Mouse (Mus musculus) neural tube, postnatal 0 days (tissue): Measurements from ENCODE around the gene Zswim4. TPM values are rescaled to one million over a fixed set of nuclear protein-coding genes. Genes with fewer than 3 reads are reported as not detected.

Source experiments
- microRNA counts: library from miRNA; unstranded; fragments of <30 nt; microRNA quantifications from one replicate; lab custom pipeline; 2015
- microRNA-seq: library from miRNA; unstranded; fragments of <30 nt; microRNA quantifications from one replicate; pipeline ENCODE4, GENCODE M21; 2016
- polyA plus RNA-seq: library from polyadenylated mRNA; unstranded; fragments of >200 nt; fragmentation: Nextera tagmentation; extraction: Ambion mirVana; gene quantifications from 2 replicates; pipeline ENCODE4 v1.2.1, GENCODE M21; 2015

The Zswim4 gene
- polyA plus RNA-seq: 6.6 and 7.5 TPM in 2 replicates

GRCm38 (mm10) chr8:84236998-84237473 lies at the start of gene Zswim4:
Gene Zswim4, minus strand, starts transcription at chr8:84237055.

GRCm38 (mm10) chr8:84269950-84270773 lies 33.3 kb upstream of the Zswim4 start, which contains the start of gene Ccdc130:
Gene Ccdc130, minus strand, starts transcription at chr8:84270380.

GRCm38 (mm10) chr8:84256822-84257610 lies 20.2 kb upstream of the Zswim4 start, which contains the start of gene Mri1:
Gene Mri1, minus strand, starts transcription at chr8:84257326.

GRCm38 (mm10) chr8:84249257-84250170 lies 12.7 kb upstream of the Zswim4 start, which contains the start of gene D8Ertd738e:
Gene D8Ertd738e, minus strand, starts transcription at chr8:84249719.

GRCm38 (mm10) chr8:84185117-84185516 lies 51.7 kb downstream of the Zswim4 start, which contains the start of gene Nanos3:
Gene Nanos3, minus strand, starts transcription at chr8:84185217.

MicroRNAs encoded within 50 kb of the gene (microRNA counts, 519-probe panel; counts per million panel counts)
- microRNA mmu-miR-181c (lab: Ali Mortazavi, UCI) (4,376 counts per million, percentile 43 among the panel's probes with 10 or more counts), microRNA mmu-miR-23a (lab: Ali Mortazavi, UCI) (4,994 counts per million, percentile 58 among the panel's probes with 10 or more counts), microRNA mmu-miR-27a (lab: Ali Mortazavi, UCI) (5,521 counts per million, percentile 71 among the panel's probes with 10 or more counts)

Small RNA genes within 50 kb of the gene (microRNA-seq; reads per million reads assigned to microRNA genes)
- gene Mir181c: 9,718 reads per million, percentile 96 among the genes with 10 or more reads in this experiment
- 4,906 reads per million, percentile 91 among the genes with 10 or more reads in this experiment for gene Mir181d
- gene Mir23a: 7,361 reads per million, percentile 94 among the genes with 10 or more reads in this experiment
- not detected for gene Mir24-2
- gene Mir27a: 136 reads per million, percentile 49 among the genes with 10 or more reads in this experiment
- not detected for gene Mir3074-2

Other genes with a start within 250 kb of the Zswim4 start
- gene Samd1, start 239.4 kb downstream of the Zswim4 start, polyA plus RNA-seq: 8.0 and 8.7 TPM in 2 replicates
- gene 1700067K01Rik, start 235.6 kb downstream of the Zswim4 start, polyA plus RNA-seq: 1.3 and 1.5 TPM in 2 replicates
- 2.6 and 3.0 TPM in 2 replicates for gene 2210011C24Rik, start 224.9 kb downstream of the Zswim4 start, polyA plus RNA-seq
- gene Palm3, start 215.6 kb downstream of the Zswim4 start, polyA plus RNA-seq: 12.8 and 16.2 TPM in 2 replicates
- 0.52 and 0.72 TPM in 2 replicates for gene Il27ra, start 194.5 kb downstream of the Zswim4 start, polyA plus RNA-seq
- gene Rln3, start 192.1 kb downstream of the Zswim4 start, polyA plus RNA-seq: 0.95 and 2.0 TPM in 2 replicates
- gene Gm10643, start 171.9 kb downstream of the Zswim4 start, polyA plus RNA-seq: 1.7 and 1.9 TPM in 2 replicates
- 6.2 and 8.1 TPM in 2 replicates for gene Rfx1, start 170.2 kb downstream of the Zswim4 start, polyA plus RNA-seq
- 15.6 and 19.1 TPM in 2 replicates for gene Dcaf15, start 132.3 kb downstream of the Zswim4 start, polyA plus RNA-seq
- gene Podnl1, start 111.1 kb downstream of the Zswim4 start, polyA plus RNA-seq: 0.45 and 0.58 TPM in 2 replicates
- gene Cc2d1a, start 89.1 kb downstream of the Zswim4 start, polyA plus RNA-seq: 44.4 and 54.6 TPM in 2 replicates
- 2.1 and 3.0 TPM in 2 replicates for gene 4930432K21Rik, start 89.0 kb downstream of the Zswim4 start, polyA plus RNA-seq
- 14.3 and 16.5 TPM in 2 replicates for gene Nanos3, start 51.8 kb downstream of the Zswim4 start, polyA plus RNA-seq
- 319 and 349 TPM in 2 replicates for gene D8Ertd738e, start 12.7 kb upstream of the Zswim4 start, polyA plus RNA-seq
- gene Mri1, start 20.3 kb upstream of the Zswim4 start, polyA plus RNA-seq: 54.0 and 57.9 TPM in 2 replicates
- 18.1 and 20.6 TPM in 2 replicates for gene Ccdc130, start 33.3 kb upstream of the Zswim4 start, polyA plus RNA-seq
- gene Cacna1a, start 151.4 kb upstream of the Zswim4 start, polyA plus RNA-seq: 19.4 and 24.1 TPM in 2 replicates